Mouse (Mus musculus) stomach, embryonic 14.5 days (tissue): ENCODE data around the gene Itga9. TPM values are rescaled to one million over a fixed set of nuclear protein-coding genes. Genes with fewer than 3 reads are reported as not detected.
A peak's percentile ranks its signal among the peaks of the same experiment; 100 is the strongest.

Source experiments
- ATAC-seq: fragments of 200-750 bp; cut with Nextera tagmentation; 2 replicates; pipeline ENCODE4 v1.8.0; 2017; ENCODE audit warnings: low read depth, moderate TSS enrichment; ENCODE audit not compliant: insufficient number of reproducible peaks, insufficient read depth, low FRiP score
- H3K27ac ChIP-seq: fragments of 300-500 bp; sonication (generic); 2 replicates; pipeline ENCODE4 v1.5.1; 2014; ENCODE audit warnings: mild to moderate bottlenecking, low read length, moderate library complexity, mixed read lengths
- H3K27me3 ChIP-seq: fragments of 300-500 bp; sonication (generic); 2 replicates; pipeline ENCODE4 v1.6.1; 2014; ENCODE audit warnings: low read length, control low read depth, mixed read lengths; ENCODE audit not compliant: control insufficient read depth, insufficient read depth
- H3K36me3 ChIP-seq: fragments of 300-500 bp; sonication (generic); 2 replicates; pipeline ENCODE4 v1.6.1; 2014; ENCODE audit warnings: mild to moderate bottlenecking, control low read depth, low read length, moderate library complexity, mixed read lengths; ENCODE audit not compliant: control insufficient read depth, insufficient read depth
- H3K4me1 ChIP-seq: fragments of 300-500 bp; sonication (generic); 2 replicates; pipeline ENCODE4 v1.6.1; 2014; ENCODE audit warnings: low read length, control low read depth, mixed read lengths; ENCODE audit not compliant: control insufficient read depth, insufficient read depth
- H3K4me2 ChIP-seq: fragments of 300-500 bp; sonication (generic); replicated peaks from 2 replicates; pipeline ENCODE4 v1.6.1; 2014; ENCODE audit warnings: low read depth, low read length, control low read depth
- H3K4me3 ChIP-seq: fragments of 300-500 bp; sonication (generic); 2 replicates; pipeline ENCODE4 v1.5.1; 2014; ENCODE audit warnings: low read depth, low read length, control low read depth
- H3K9ac ChIP-seq: fragments of 300-500 bp; sonication (generic); replicated peaks from 2 replicates; pipeline ENCODE4 v1.6.1; 2014; ENCODE audit warnings: low read depth, mild to moderate bottlenecking, control low read depth, low read length, moderate library complexity, mixed read lengths
- H3K9me3 ChIP-seq: fragments of 300-500 bp; sonication (generic); 2 replicates; pipeline ENCODE4 v1.6.1; 2016; ENCODE audit warnings: low read depth, low read length, control low read depth; ENCODE audit not compliant: control insufficient read depth
- WGBS: fragments of 180-500 bp; shearing (Covaris S2); extraction: QIAGEN DNeasy Blood & Tissue Kit; methylation state at CpG from one replicate; pipeline ENCODE4 v1.1.7; 2014; 5-methylcytosine and 5-hydroxymethylcytosine counted together
- polyA plus RNA-seq: library from polyadenylated mRNA; unstranded; fragments of >200 nt; fragmentation: Nextera tagmentation; extraction: Ambion mirVana; gene quantifications from 2 replicates; pipeline ENCODE4 v1.2.1, GENCODE M21; 2014

Itga9 gene
- polyA plus RNA-seq, 1 experiment from 2014 or later, result 14.3 TPM

DNA sequence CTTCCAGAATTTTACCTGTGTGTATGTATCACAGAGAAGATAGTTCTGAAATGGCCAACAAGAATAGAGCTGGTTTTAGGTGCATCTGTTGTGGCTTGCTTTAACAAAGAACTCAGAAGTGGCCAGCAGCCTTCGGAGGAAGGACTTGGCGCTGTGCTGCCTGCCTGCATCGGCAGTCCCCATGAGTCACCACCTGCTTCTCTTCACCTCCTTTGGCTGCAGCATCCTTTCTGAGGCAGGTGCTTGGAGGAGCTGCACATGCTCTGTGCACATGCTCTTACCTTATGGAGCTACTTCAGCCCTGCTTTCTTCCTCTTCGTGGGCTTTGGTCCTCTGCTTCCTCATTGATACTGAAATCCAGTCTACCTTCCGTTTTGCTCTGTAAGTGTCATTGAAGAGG, 31.6 kb upstream of the Itga9 start:
- no peak for ATAC-seq
- Histone ChIP-seq H3K36me3 (peaks cover 53% of the 10 kb centered on the region), H3K4me3 (no peak overlapping the region), H3K4me1 (no peaks in the 10 kb centered on the region), H3K9ac (no peak overlapping the region), H3K4me2 (no peak overlapping the region), H3K27me3 (no peaks in the 10 kb centered on the region), H3K9me3 (no peaks in the 10 kb centered on the region), H3K27ac (no peak overlapping the region)
- WGBS, result 93% methylated on average over 5 of the region's 5 CpGs

DNA sequence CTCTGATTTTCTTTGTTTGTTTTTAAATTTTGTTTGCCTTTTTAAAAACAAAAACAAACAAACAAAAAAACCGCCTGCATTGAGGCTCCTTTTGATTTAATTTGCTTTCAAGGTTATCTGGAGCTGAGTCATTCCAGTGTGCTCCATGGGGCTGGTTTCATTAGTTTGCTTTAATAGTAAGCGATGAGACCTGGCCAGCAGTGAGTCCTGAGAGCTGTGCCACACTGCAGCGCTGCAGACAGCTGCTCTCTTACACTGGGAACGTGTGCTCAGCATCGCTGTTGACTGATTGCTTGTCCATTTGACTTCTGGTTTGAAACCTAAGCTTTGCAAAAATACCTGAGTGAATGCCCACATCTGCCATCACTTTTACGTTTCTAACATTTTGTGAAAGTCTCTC, 26.1 kb upstream of the Itga9 start:
- WGBS, result 52% methylated on average over 6 of the region's 6 CpGs
- Histone ChIP-seq H3K4me2 (no peak overlapping the region), H3K27ac (no peak overlapping the region), H3K9ac (no peak overlapping the region), H3K4me1 (no peaks in the 10 kb centered on the region), H3K36me3 (peaks cover 39% of the 10 kb centered on the region), H3K27me3 (no peaks in the 10 kb centered on the region), H3K4me3 (no peak overlapping the region), H3K9me3 (no peaks in the 10 kb centered on the region)
- no peak for ATAC-seq

DNA sequence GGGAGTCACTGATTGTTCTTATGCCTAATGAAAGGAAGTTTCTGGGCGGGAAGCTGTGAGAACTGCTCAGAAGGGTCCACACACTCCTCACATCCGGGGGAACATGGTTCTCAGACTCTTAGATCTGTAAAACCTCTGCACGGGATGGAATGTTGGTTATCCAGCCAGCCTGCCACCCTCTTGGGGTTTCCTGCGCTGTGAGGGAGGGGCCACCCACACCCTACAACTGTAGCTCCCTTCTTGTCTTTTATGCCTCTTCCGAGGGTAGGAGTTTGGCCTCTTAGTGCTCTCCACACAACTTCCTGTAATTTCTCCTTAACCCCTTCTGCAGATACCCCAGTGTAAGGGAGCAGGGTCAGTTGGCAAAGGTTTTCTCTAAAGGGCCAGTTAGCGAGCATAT, 23.7 kb upstream of the Itga9 start:
- Histone ChIP-seq H3K36me3 (peaks cover 25% of the 10 kb centered on the region), H3K9ac (no peak overlapping the region), H3K4me3 (no peak overlapping the region), H3K4me1 (no peaks in the 10 kb centered on the region), H3K4me2 (no peak overlapping the region), H3K9me3 (no peaks in the 10 kb centered on the region), H3K27ac (no peak overlapping the region), H3K27me3 (no peaks in the 10 kb centered on the region)
- WGBS, result 69% methylated on average over 6 of the region's 6 CpGs
- ATAC-seq, result no peak

DNA sequence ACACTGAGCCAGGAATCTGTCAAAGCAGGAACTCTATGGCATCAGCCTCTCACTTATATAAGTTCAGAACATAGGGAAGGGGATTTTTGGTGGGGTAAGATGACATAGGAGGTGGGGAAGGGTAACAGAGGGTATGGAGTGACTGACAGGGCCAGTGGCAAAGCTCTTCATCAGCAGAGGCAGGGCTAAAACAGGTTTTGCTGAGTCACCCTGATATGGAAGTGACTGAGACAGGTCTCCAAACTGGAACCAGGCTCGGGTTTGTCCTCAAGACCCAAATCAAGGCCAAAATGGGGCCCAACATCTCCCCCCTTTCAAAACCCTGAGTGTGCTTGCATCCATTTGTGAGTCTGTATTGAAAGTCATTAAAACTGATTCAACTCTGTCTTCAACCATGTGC, 21.7 kb upstream of the Itga9 start:
- 0 out of 2 replicates have a peak, but pooled peaks cover 3% of the 10 kb centered on the region for H3K4me1 ChIP-seq
- no peak for ATAC-seq
- 73% methylated on average over 1 of the region's 1 CpGs for WGBS

GRCm38 (mm10) chr9:118585998-118586397, 20.5 kb upstream of the Itga9 start:
- no peak overlapping the region for H3K9ac ChIP-seq
- H3K36me3 ChIP-seq, result peaks cover 10% of the 10 kb centered on the region
- H3K27ac ChIP-seq, result no peak overlapping the region
- H3K27me3 ChIP-seq, result no peaks in the 10 kb centered on the region
- 0 out of 2 replicates have a peak, but pooled peaks cover 5% of the 10 kb centered on the region for H3K4me1 ChIP-seq
- H3K9me3 ChIP-seq, result no peaks in the 10 kb centered on the region
- H3K4me3 ChIP-seq, result no peak overlapping the region
- WGBS, result 68% methylated on average over 6 of the region's 6 CpGs
- no peak overlapping the region for H3K4me2 ChIP-seq
- no peak for ATAC-seq

More for the DNA sequence above, 21.7 kb upstream of the Itga9 start:
- Histone ChIP-seq H3K4me2 (no peak overlapping the region), H3K27ac (no peak overlapping the region), H3K27me3 (no peaks in the 10 kb centered on the region), H3K36me3 (peaks cover 12% of the 10 kb centered on the region), H3K4me3 (no peak overlapping the region), H3K9me3 (no peaks in the 10 kb centered on the region), H3K9ac (no peak overlapping the region)

GRCm38 (mm10) chr9:118587115-118587514, 19.4 kb upstream of the Itga9 start:
- ATAC-seq, result no peak
- H3K9ac ChIP-seq, result no peak overlapping the region
- no peak overlapping the region for H3K27ac ChIP-seq
- H3K4me3 ChIP-seq, result no peak overlapping the region
- no peaks in the 10 kb centered on the region for H3K27me3 ChIP-seq
- no peak overlapping the region for H3K4me2 ChIP-seq
- H3K36me3 ChIP-seq, result peaks cover 10% of the 10 kb centered on the region
- H3K9me3 ChIP-seq, result no peaks in the 10 kb centered on the region
- 59% methylated on average over 4 of the region's 4 CpGs for WGBS
- peaks cover 5% of the 10 kb centered on the region; the same call in 1 of the 2 replicates for H3K4me1 ChIP-seq

- no peaks in the 10 kb centered on the region for H3K27me3 ChIP-seq
- no peak overlapping the region for H3K27ac ChIP-seq
- peaks cover 17% of the 10 kb centered on the region; the same call in 1 of the 2 replicates for H3K4me1 ChIP-seq
- no peak overlapping the region for H3K4me2 ChIP-seq
- no peak for ATAC-seq
- no peaks in the 10 kb centered on the region for H3K9me3 ChIP-seq
- 41% methylated on average over 3 of the region's 3 CpGs for WGBS
- H3K9ac ChIP-seq, result no peak overlapping the region
- no peaks in the 10 kb centered on the region for H3K36me3 ChIP-seq
- no peak overlapping the region for H3K4me3 ChIP-seq
These were observed 17.2 kb upstream of the Itga9 start for GRCm38 (mm10) chr9:118589249-118589648.

DNA sequence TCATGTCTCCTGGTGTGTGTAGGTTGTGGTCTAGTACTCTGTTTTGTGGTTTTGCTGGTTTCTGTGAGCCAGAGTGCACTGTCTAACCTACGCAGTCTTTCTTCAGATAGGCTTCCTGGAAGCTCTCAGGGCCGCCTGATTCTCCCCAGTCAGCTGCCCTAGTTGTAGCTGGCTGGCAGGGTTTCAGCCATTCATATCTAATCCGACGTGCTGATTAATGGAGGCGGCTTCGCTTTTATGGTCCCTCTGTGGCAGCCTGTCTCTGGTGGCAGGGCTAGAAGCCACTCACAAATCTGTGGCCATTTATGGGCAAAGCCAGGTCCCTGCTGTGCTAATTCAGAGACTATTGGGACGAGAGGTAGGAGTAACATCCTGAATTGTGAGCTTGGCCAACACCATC, 16.3 kb upstream of the Itga9 start:
- no peak overlapping the region for H3K9ac ChIP-seq
- H3K27me3 ChIP-seq, result no peaks in the 10 kb centered on the region
- peaks cover 17% of the 10 kb centered on the region; the same call in 1 of the 2 replicates for H3K4me1 ChIP-seq
- no peak overlapping the region for H3K4me3 ChIP-seq
- WGBS, result 59% methylated on average over 7 of the region's 7 CpGs
- no peaks in the 10 kb centered on the region for H3K9me3 ChIP-seq
- 0 out of 2 replicates have a peak, but pooled peaks have one; percentile 23 for ATAC-seq
- no peak overlapping the region for H3K4me2 ChIP-seq
- H3K36me3 ChIP-seq, result no peaks in the 10 kb centered on the region
- H3K27ac ChIP-seq, result no peak overlapping the region

DNA sequence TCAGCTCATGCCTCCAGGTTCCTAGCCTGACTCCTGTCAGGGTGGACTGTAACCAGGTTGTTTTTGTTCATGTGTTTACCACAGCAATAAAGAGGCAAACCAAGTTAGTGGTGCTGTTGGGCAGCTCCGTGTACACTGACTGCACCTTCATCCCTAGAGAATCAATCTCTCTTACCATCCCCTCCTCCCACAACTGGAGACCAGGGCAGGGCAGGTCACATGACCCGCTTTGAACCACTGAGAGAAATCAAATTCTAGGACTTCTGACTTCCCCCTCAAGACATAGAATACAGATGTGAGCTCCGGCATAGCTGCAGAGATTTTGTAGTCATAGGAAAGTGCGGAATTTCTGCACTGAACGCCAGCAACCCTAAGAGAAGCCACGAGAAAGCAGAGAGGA, 14.9 kb upstream of the Itga9 start:
- Histone ChIP-seq H3K4me3 (no peak overlapping the region), H3K27ac (no peak overlapping the region), H3K4me1 (peaks cover 17% of the 10 kb centered on the region; the same call in 1 of the 2 replicates), H3K27me3 (no peaks in the 10 kb centered on the region), H3K4me2 (no peak overlapping the region), H3K9ac (no peak overlapping the region), H3K36me3 (no peaks in the 10 kb centered on the region), H3K9me3 (no peaks in the 10 kb centered on the region)
- no peak for ATAC-seq
- 69% methylated on average over 6 of the region's 6 CpGs for WGBS
